Mouse (Mus musculus): Measurements from ENCODE around the gene Gm17428.
A peak's percentile ranks its signal among the peaks of the same experiment; 100 is the strongest.
"Not testable (repeated sequence)": the region's sequence is repeated elsewhere in the genome, so short reads cannot be mapped to it uniquely, and the experiment has no call there.

Gm17428 gene

GRCm38 (mm10) chr14:54976633-54977032 is at the start of gene Gm17428:
Gm17428 (plus strand) TSS chr14:54976933.
- no peak for DNase-seq (ENCODE audit: low read depth, low spot score)

- DNase-seq (ENCODE audit: low read depth, low spot score), result no peak
These were observed 49.4 kb upstream of the Gm17428 start for GRCm38 (mm10) chr14:54927296-54927695.

- DNase-seq (ENCODE audit: low read depth, low spot score), result no peak
These were observed 46.9 kb upstream of the Gm17428 start for GRCm38 (mm10) chr14:54929801-54930200.

- no peak for DNase-seq (ENCODE audit: low read depth, low spot score)
These were observed 46.3 kb upstream of the Gm17428 start for GRCm38 (mm10) chr14:54930431-54930830.

- DNase-seq (ENCODE audit: low read depth, low spot score), result no peak
These were observed 44.0 kb upstream of the Gm17428 start, which contains the start of gene Il25 for GRCm38 (mm10) chr14:54932645-54933150. Il25 (plus strand) TSS chr14:54932695.

- no peak for DNase-seq (ENCODE audit: low read depth, low spot score)
These were observed 40.6 kb upstream of the Gm17428 start, which contains the start of gene Cmtm5 for GRCm38 (mm10) chr14:54935904-54936830. Cmtm5 (plus strand) TSS chr14:54936261.

GRCm38 (mm10) chr14:54936831-54937160 is 39.9 kb upstream of the Gm17428 start:
- no peak for DNase-seq (ENCODE audit: low read depth, low spot score)

GRCm38 (mm10) chr14:54937361-54938182 is 39.2 kb upstream of the Gm17428 start:
- no peak for DNase-seq (ENCODE audit: low read depth, low spot score)

- DNase-seq (ENCODE audit: low read depth, low spot score), result no peak
These were observed 38.1 kb upstream of the Gm17428 start for GRCm38 (mm10) chr14:54938431-54939219.

GRCm38 (mm10) chr14:54939434-54940175 is 37.1 kb upstream of the Gm17428 start:
- DNase-seq (ENCODE audit: low read depth, low spot score), result peak; percentile 78

GRCm38 (mm10) chr14:54940176-54940530 is 36.6 kb upstream of the Gm17428 start:
- DNase-seq (ENCODE audit: low read depth, low spot score), result no peak

GRCm38 (mm10) chr14:54941024-54941978 is 35.4 kb upstream of the Gm17428 start:
- DNase-seq (ENCODE audit: low read depth, low spot score), result no peak

- no peak for DNase-seq (ENCODE audit: low read depth, low spot score)
These were observed 34.3 kb upstream of the Gm17428 start for GRCm38 (mm10) chr14:54942479-54942878.

- no peak for DNase-seq (ENCODE audit: low read depth, low spot score)
These were observed 32.8 kb upstream of the Gm17428 start for GRCm38 (mm10) chr14:54943971-54944370.

- peak; percentile 9 for DNase-seq (ENCODE audit: low read depth, low spot score)
These were observed 31.8 kb upstream of the Gm17428 start for GRCm38 (mm10) chr14:54944939-54945338.

GRCm38 (mm10) chr14:54945975-54946704 is 30.6 kb upstream of the Gm17428 start:
- peak; percentile 88 for DNase-seq (ENCODE audit: low read depth, low spot score)

GRCm38 (mm10) chr14:54947008-54947407 is 29.7 kb upstream of the Gm17428 start:
- DNase-seq (ENCODE audit: low read depth, low spot score), result not testable (repeated sequence)

- DNase-seq (ENCODE audit: low read depth, low spot score), result no peak
These were observed 28.0 kb upstream of the Gm17428 start for GRCm38 (mm10) chr14:54948781-54949180.

- no peak for DNase-seq (ENCODE audit: low read depth, low spot score)
These were observed 26.2 kb upstream of the Gm17428 start for GRCm38 (mm10) chr14:54950493-54950892.
